Mouse (Mus musculus) midbrain, postnatal 0 days (tissue): ENCODE results near the gene Osbpl10. TPM values are rescaled to one million over a fixed set of nuclear protein-coding genes. Genes with fewer than 3 reads are reported as not detected.

Source experiments
- ATAC-seq: fragments of 200-750 bp; cut with Nextera tagmentation; 2 replicates; pipeline ENCODE4 v1.8.0; 2017; ENCODE audit warnings: moderate number of reproducible peaks, mild to moderate bottlenecking, moderate TSS enrichment, moderate library complexity; ENCODE audit not compliant: low FRiP score
- DNase-seq: peaks from one replicate; pipeline ENCODE4 v3.0.0-alpha.2; 2015; ENCODE audit warnings: low spot score
- H3K27ac ChIP-seq: fragments of 300-500 bp; sonication (generic); 2 replicates; pipeline ENCODE4 v1.5.1; 2014; ENCODE audit warnings: low read depth, mild to moderate bottlenecking, low read length, mixed read lengths
- H3K27me3 ChIP-seq: fragments of 300-500 bp; sonication (generic); 2 replicates; pipeline ENCODE4 v1.6.1; 2014; ENCODE audit warnings: low read length, control low read depth, mixed read lengths; ENCODE audit not compliant: insufficient read depth
- H3K36me3 ChIP-seq: fragments of 300-500 bp; sonication (generic); 2 replicates; pipeline ENCODE4 v1.6.1; 2014; ENCODE audit warnings: low read length, control low read depth, mixed read lengths; ENCODE audit not compliant: insufficient read depth
- H3K4me1 ChIP-seq: fragments of 300-500 bp; sonication (generic); 2 replicates; pipeline ENCODE4 v1.6.1; 2014; ENCODE audit warnings: mild to moderate bottlenecking, control low read depth, antibody characterized with exemption, low read length, mixed read lengths; ENCODE audit not compliant: insufficient read depth
- H3K4me2 ChIP-seq: fragments of 300-500 bp; sonication (generic); 2 replicates; pipeline ENCODE4 v1.6.1; 2014; ENCODE audit warnings: low read depth, mild to moderate bottlenecking, low read length, mixed read lengths; ENCODE audit not compliant: poor library complexity, severe bottlenecking
- H3K4me3 ChIP-seq: fragments of 300-500 bp; sonication (generic); 2 replicates; pipeline ENCODE4 v1.5.1; 2014; ENCODE audit warnings: low read depth, mild to moderate bottlenecking, low read length, moderate library complexity
- H3K9ac ChIP-seq: fragments of 300-500 bp; sonication (generic); replicated peaks from 2 replicates; pipeline ENCODE4 v1.6.1; 2014; ENCODE audit warnings: mild to moderate bottlenecking, low read length, moderate library complexity, mixed read lengths; ENCODE audit not compliant: poor library complexity, severe bottlenecking
- H3K9me3 ChIP-seq: fragments of 300-500 bp; sonication (generic); 2 replicates; pipeline ENCODE4 v1.6.1; 2016; ENCODE audit warnings: low read length, control low read depth
- CTCF ChIP-seq: IDR thresholded peaks from 2 replicates; pipeline ENCODE4 v1.5.1; 2016; ENCODE audit warnings: antibody characterized with exemption, mild to moderate bottlenecking
- WGBS: fragments of 180-500 bp; shearing (Covaris S2); extraction: QIAGEN DNeasy Blood & Tissue Kit; methylation state at CpG from one replicate; pipeline ENCODE4 v1.1.7; 2014; 5-methylcytosine and 5-hydroxymethylcytosine counted together
- polyA plus RNA-seq: library from polyadenylated mRNA; unstranded; fragments of >200 nt; fragmentation: Nextera tagmentation; extraction: Ambion mirVana; gene quantifications from 2 replicates; pipeline ENCODE4 v1.2.1, GENCODE M21; 2015
- total RNA-seq: library from RNA; depleted of rRNA; stranded (reverse); fragments of >200 nt; gene quantifications from 2 replicates; pipeline ENCODE4 v1.2.3, GENCODE M21; 2014

Gene Osbpl10
- total and polyA plus RNA-seq, 2 experiments from 2014 or later, result 3.2 to 23.5 TPM

DNA sequence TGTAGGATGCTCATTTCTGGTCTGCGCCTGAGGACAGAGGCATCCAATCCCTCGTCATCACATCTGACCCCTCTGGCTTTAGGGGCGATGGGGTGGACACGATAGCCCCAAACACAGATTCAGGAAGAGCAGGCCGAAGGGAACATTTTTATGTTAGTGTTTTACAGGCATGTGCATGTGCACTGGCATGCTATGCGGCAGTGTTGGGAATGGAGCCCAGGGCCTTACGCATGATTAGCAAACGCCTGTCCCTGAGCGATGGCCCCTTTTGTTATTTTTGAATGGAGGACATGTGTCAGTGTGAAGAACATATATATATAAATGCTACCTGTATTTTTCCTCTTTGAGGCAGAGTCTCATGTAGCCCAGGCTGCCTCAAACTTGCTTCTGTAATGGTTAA lies 60.3 kb downstream of the Osbpl10 start:
- Histone ChIP-seq H3K9me3 (no peaks in the 10 kb centered on the region), H3K27me3 (no peaks in the 10 kb centered on the region), H3K36me3 (no peaks in the 10 kb centered on the region), H3K4me2 (no peak overlapping the region), H3K9ac (no peak overlapping the region), H3K4me1 (no peaks in the 10 kb centered on the region), H3K27ac (no peak overlapping the region), H3K4me3 (no peak overlapping the region)
- DNase-seq, result no peak
- TF ChIP-seq CTCF, result no peak
- WGBS, result 76% methylated on average over 9 of the region's 9 CpGs
- ATAC-seq, result no peak

DNA sequence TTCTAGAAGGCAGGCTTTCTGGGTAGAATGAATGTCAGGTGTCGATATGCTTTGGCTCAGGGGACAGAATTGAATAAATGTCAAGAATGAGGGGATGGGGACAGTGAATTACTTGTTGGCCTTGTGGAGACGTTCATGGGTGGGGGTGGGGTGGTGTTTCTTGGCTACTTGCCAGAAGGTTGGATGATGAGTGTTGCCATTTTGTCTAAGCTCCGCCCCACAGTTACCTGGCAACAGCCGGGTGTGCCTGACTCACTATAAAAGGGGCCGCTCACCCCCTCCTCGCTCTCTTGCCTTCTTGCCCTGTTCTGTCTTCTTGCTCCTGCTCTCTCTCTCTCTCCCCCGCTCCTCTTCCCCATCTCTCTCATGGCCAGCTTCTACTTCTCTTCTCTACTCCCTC lies 60.9 kb downstream of the Osbpl10 start:
- no peaks in the 10 kb centered on the region for H3K4me1 ChIP-seq
- peak; percentile 38; the same call in 1 of the 2 replicates for ATAC-seq
- WGBS, result 60% methylated on average over 7 of the region's 7 CpGs
- no peak overlapping the region for H3K4me3 ChIP-seq
- H3K9me3 ChIP-seq, result no peaks in the 10 kb centered on the region
- H3K9ac ChIP-seq, result no peak overlapping the region
- H3K27ac ChIP-seq, result no peak overlapping the region
- DNase-seq, result no peak
- no peaks in the 10 kb centered on the region for H3K27me3 ChIP-seq
- no peak for TF ChIP-seq CTCF
- no peaks in the 10 kb centered on the region for H3K36me3 ChIP-seq
- no peak overlapping the region for H3K4me2 ChIP-seq

DNA sequence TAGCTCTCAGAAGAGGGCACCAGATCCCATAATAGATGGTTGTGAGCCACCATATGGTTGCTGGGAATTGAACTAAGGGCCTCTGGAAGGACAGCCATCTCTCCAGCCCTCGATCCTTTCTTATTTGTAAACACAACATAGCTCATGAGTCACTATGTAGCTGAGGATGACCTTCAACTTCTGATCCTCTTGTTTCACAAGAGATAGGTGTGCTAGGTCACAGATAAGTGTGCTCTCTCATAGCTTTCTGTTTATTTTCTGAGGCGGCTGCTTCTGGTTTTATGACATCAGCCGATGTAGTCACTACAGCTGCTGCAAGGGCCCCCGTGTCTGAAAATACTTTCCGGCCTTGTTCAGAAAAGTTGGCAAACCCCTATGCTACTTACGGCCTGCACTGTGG lies 64.2 kb downstream of the Osbpl10 start:
- DNase-seq, result no peak
- H3K4me1 ChIP-seq, result no peaks in the 10 kb centered on the region
- no peak overlapping the region for H3K4me2 ChIP-seq
- no peak overlapping the region for H3K9ac ChIP-seq
- TF ChIP-seq CTCF, result no peak
- H3K27ac ChIP-seq, result no peak overlapping the region
- H3K27me3 ChIP-seq, result no peaks in the 10 kb centered on the region
- H3K9me3 ChIP-seq, result no peaks in the 10 kb centered on the region
- no peaks in the 10 kb centered on the region for H3K36me3 ChIP-seq
- no peak for ATAC-seq
- H3K4me3 ChIP-seq, result no peak overlapping the region
- WGBS, result 97% methylated on average over 6 of the region's 6 CpGs

DNA sequence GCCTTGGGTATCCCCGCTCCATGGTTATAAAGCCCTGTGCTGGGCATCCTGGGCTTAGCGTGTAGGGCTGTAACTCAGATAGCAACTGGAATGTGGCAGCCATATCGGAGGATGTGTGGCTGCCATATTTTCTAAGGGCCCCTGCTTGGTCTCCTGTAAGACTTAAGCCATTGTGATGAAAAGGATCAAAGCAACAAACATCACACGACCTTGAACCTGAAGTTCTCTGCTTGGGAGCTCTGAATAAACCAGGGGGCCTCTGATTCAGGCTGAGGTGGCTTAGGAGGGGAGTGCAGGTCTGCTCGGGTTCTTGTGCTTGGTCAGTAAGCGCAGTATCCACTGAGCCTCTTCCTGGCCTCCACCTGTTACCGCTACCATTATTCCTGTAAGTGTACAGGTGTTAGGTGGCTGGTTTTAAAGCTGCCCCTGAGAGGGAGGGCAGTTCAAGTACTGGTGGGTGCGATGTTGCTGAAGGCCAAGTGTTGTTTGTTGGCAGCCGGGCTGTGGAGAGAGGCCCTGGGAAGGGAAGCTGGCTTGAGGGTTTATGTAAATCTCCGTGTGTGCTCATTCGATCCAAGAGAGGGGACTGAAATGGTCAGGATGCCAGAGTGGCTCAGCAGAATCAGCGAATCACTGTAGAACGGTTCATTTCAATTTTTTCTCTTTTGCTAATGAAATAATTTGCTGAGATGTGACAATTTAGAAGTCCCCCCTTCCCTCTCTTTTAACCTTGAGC lies 64.8 kb downstream of the Osbpl10 start:
- no peak for DNase-seq
- H3K27ac ChIP-seq, result no peak overlapping the region
- no peak for ATAC-seq

DNA sequence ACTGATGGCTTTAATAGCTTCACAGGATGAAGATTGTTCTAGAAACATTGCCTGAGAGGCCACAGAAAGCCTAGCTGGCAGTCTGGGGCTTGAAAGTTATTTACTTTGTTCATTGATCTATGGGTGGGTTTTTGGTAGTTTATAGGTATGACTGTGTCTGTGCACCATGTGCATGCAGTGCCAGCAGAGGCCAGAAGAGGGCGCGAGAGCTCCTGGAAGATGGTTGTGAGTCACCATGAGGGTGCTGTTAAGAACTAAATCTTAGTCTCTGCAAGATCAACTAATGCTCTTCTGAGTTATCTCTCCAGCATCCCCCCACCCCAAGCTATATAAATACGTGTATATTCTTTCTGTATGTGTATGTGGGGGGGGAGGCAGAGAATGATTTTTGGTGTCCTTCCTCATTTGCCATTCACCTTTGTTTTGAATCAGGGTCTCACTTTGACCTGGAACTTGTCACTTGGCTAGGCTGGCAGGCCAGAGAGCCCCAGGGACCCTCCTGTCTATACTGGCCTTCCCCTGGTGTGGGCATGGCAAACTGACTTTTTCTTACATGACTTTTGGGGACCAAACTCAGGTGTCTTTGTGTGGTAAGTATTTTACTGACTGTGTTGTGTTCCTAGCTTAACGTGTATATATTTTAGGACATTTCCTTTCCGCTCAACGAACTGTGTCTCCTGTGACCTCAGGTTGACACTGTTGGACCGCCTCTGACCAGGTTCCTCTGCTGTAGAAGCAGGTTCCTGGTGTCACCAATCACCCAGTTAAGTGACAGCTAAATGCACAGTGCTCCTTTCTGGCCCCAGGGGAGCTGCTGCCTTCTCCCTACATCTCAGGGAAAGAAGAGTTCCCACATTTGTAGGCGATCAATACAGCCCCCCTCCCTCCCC lies 65.8 kb downstream of the Osbpl10 start:
- no peaks in the 10 kb centered on the region for H3K9me3 ChIP-seq
- no peak overlapping the region for H3K9ac ChIP-seq
- no peak for ATAC-seq
- H3K4me2 ChIP-seq, result no peak overlapping the region
- H3K4me3 ChIP-seq, result no peak overlapping the region
- H3K4me1 ChIP-seq, result no peaks in the 10 kb centered on the region
- H3K27me3 ChIP-seq, result no peaks in the 10 kb centered on the region
- no peak overlapping the region for H3K27ac ChIP-seq
- 88% methylated on average over 8 of the region's 8 CpGs for WGBS
- TF ChIP-seq CTCF, result peak; percentile 58
- no peaks in the 10 kb centered on the region for H3K36me3 ChIP-seq
- DNase-seq, result no peak

More for the DNA sequence above, 64.8 kb downstream of the Osbpl10 start:
- whole genome bisulfite sequencing, result 78% methylated on average over 13 of the region's 13 CpGs
- Histone ChIP-seq H3K4me2 (no peak overlapping the region), H3K9ac (no peak overlapping the region), H3K4me3 (no peak overlapping the region), H3K4me1 (no peaks in the 10 kb centered on the region), H3K36me3 (no peaks in the 10 kb centered on the region), H3K27me3 (no peaks in the 10 kb centered on the region), H3K9me3 (no peaks in the 10 kb centered on the region)
- no peak for TF ChIP-seq CTCF
